Mouse (Mus musculus) urinary bladder, postnatal 4 days (tissue): ENCODE results near the gene Gm6096.
A peak's percentile ranks its signal among the peaks of the same experiment; 100 is the strongest.

Source experiments
- DNase-seq, 2 experiments: peaks; one replicate each; pipeline ENCODE4 v3.0.0; 2021 to 2022; ENCODE audit warnings: low spot score in 2 of 2

Gene Gm6096

GRCm38 (mm10) chr7:34234610-34235561 is 16.0 kb upstream of the Gm6096 start:
- no peak for DNase-seq

GRCm38 (mm10) chr7:34235602-34236001 is 15.2 kb upstream of the Gm6096 start:
- no peak for DNase-seq

- DNase-seq = no peak
Observed at GRCm38 (mm10) chr7:34238086-34238485, 12.8 kb upstream of the Gm6096 start.

- DNase-seq = no peak
Observed at GRCm38 (mm10) chr7:34242176-34242575, 8.7 kb upstream of the Gm6096 start.

GRCm38 (mm10) chr7:34246870-34247499 is 3.9 kb upstream of the Gm6096 start:
- no peak for DNase-seq

- no peak for DNase-seq
Observed at GRCm38 (mm10) chr7:34252030-34252429, 1.2 kb downstream of the Gm6096 start.

- DNase-seq = no peak
Observed at GRCm38 (mm10) chr7:34255137-34255536, 4.3 kb downstream of the Gm6096 start.

GRCm38 (mm10) chr7:34255916-34256315 is 5.1 kb downstream of the Gm6096 start:
- no peak for DNase-seq

GRCm38 (mm10) chr7:34257279-34257678 is 6.4 kb downstream of the Gm6096 start:
- DNase-seq = no peak

- DNase-seq = no peak
Observed at GRCm38 (mm10) chr7:34258407-34258806, 7.6 kb downstream of the Gm6096 start.

- peak in 1 of 2 experiments; percentile 58 for DNase-seq
Observed at GRCm38 (mm10) chr7:34263437-34263836, 12.6 kb downstream of the Gm6096 start.

GRCm38 (mm10) chr7:34265876-34266346 is 15.1 kb downstream of the Gm6096 start:
- DNase-seq = peak; percentile 33 to 66

- no peak for DNase-seq
Observed at GRCm38 (mm10) chr7:34266421-34266820, 15.6 kb downstream of the Gm6096 start.

- DNase-seq = no peak
Observed at GRCm38 (mm10) chr7:34268463-34268862, 17.6 kb downstream of the Gm6096 start.

- DNase-seq = no peak
Observed at GRCm38 (mm10) chr7:34272465-34272864, 21.6 kb downstream of the Gm6096 start.

- DNase-seq = no peak
Observed at GRCm38 (mm10) chr7:34276066-34276465, 25.2 kb downstream of the Gm6096 start.

GRCm38 (mm10) chr7:34277656-34278055 is 26.8 kb downstream of the Gm6096 start:
- no peak for DNase-seq

GRCm38 (mm10) chr7:34290450-34291151 is 39.8 kb downstream of the Gm6096 start:
- DNase-seq = no peak

- no peak for DNase-seq
Observed at GRCm38 (mm10) chr7:34291265-34291664, 40.4 kb downstream of the Gm6096 start.

GRCm38 (mm10) chr7:34292633-34293032 is 41.8 kb downstream of the Gm6096 start:
- no peak for DNase-seq

- no peak for DNase-seq
Observed at GRCm38 (mm10) chr7:34296124-34296523, 45.3 kb downstream of the Gm6096 start.

- DNase-seq = no peak
Observed at GRCm38 (mm10) chr7:34298818-34299217, 48.0 kb downstream of the Gm6096 start.
